Mouse (Mus musculus) thymus, adult 2 months (tissue): ENCODE data around the gene Dkk3.

Experiments
- CTCF ChIP-seq: fragments of 200-500 bp; IDR thresholded peaks from 2 replicates; pipeline ENCODE4 v1.5.1; 2012; ENCODE audit warnings: mild to moderate bottlenecking, control low read depth, low read length, moderate library complexity, borderline replicate concordance; ENCODE audit not compliant: control insufficient read depth, poor library complexity, insufficient read depth; ENCODE audit errors: extremely low read depth
- POLR2A ChIP-seq: fragments of 200-500 bp; IDR thresholded peaks from 2 replicates; pipeline ENCODE4 v1.6.1; 2012; ENCODE audit warnings: mild to moderate bottlenecking, low read length, control low read depth, moderate library complexity; ENCODE audit not compliant: control insufficient read depth, poor library complexity, insufficient read depth; ENCODE audit errors: extremely low read depth

GRCm38 (mm10) chr7:112192237-112192636 is 33.4 kb upstream of the Dkk3 start:
- TF ChIP-seq CTCF (no peak), POLR2A (no peak)
